Mouse (Mus musculus) testis, adult 2 months (tissue): Measurements from ENCODE around the gene Ctla4.

Experiments
- CTCF ChIP-seq: fragments of 200-500 bp; IDR thresholded peaks from 2 replicates; pipeline ENCODE4 v1.5.1; 2012; ENCODE audit warnings: low read depth, mild to moderate bottlenecking, inconsistent platforms, low read length, moderate library complexity; ENCODE audit not compliant: control insufficient read depth, insufficient read depth, insufficient replicate concordance
- POLR2A ChIP-seq: fragments of 200-500 bp; IDR thresholded peaks from 2 replicates; pipeline ENCODE4 v1.6.1; 2012; ENCODE audit warnings: low read depth, mild to moderate bottlenecking, inconsistent platforms, low read length, moderate library complexity; ENCODE audit not compliant: control insufficient read depth

GRCm38 (mm10) chr1:60913305-60913704 is 26.5 kb downstream of the Ctla4 start:
- TF ChIP-seq POLR2A (no peak), CTCF (no peak)
